Mouse (Mus musculus): ENCODE measurements at regions not wholly inside any gene's neighbourhood (a gene's known extent, or its start where the extent isn't known, plus 50 kb on each side); places are given as distances from the start of the nearest gene placed in this dataset.

DNA sequence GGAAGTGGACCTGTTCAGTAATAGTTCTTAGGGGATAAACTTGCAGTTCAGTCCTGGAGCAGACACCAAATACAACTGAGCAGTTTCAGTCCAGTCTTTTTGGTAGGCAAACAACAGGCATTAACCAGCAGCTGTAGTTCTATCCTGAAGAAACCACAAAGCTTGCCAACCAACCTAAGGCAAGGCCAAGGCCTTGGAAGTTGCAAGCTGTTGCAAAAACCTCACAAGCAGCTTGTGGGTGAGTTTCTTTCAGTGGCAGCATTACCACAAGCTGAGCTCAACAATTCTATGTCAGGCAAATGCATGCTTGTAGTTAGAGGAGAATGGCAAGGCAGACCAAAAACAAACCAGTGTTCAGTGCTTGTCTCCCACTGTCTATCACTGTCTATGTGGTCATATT is 880.6 kb upstream of the Gm7489 start:
- TF ChIP-seq EP300 (IDR thresholded peaks at IDR 0.05; ENCODE audit: insufficient read depth, low read depth, low read length): no peak
- no peak for TF ChIP-seq CTCF (IDR thresholded peaks at IDR 0.05; ENCODE audit: low read depth, low read length)

All from ES-Bruce4 (cell line).